Mouse (Mus musculus): ENCODE data around the gene Ebna1bp2.

- TF ChIP-seq CTCF (IDR thresholded peaks at IDR 0.05; ENCODE audit: borderline replicate concordance, extremely low read depth, insufficient read depth, insufficient read length), result peak; percentile 51
- no peak for TF ChIP-seq POLR2A (IDR thresholded peaks at IDR 0.05; ENCODE audit: borderline replicate concordance, extremely low read depth, insufficient read depth, insufficient read length, poor library complexity, severe bottlenecking)
These were observed 41.3 kb upstream of the Ebna1bp2 start for GRCm38 (mm10) chr4:118579313-118579712.

Measured in brain, embryonic 14.5 days (tissue).